Mouse (Mus musculus) liver, adult 10 weeks (tissue): ENCODE results near the gene Nop58. TPM values are rescaled to one million over a fixed set of nuclear protein-coding genes. Genes with fewer than 3 reads are reported as not detected.

Experiments
- polyA plus RNA-seq: library from polyadenylated mRNA; stranded (reverse); fragments of 350-450 nt; fragmentation: Illumina TruSeq; extraction: RNeasy Lipid Tissue Mini Kit (QIAGEN cat#74804); gene quantifications from one replicate; pipeline ENCODE4 v1.2.3, GENCODE M21; 2014; ENCODE audit warnings: low read depth, low replicate concordance

Nop58 gene
- 83.5 TPM for polyA plus RNA-seq

GRCm38 (mm10) chr1:59684819-59685755, at the start of gene Nop58:
Gene Nop58 (plus strand): TSS chr1:59684971.

GRCm38 (mm10) chr1:59670641-59671168, 14.1 kb upstream of the Nop58 start, which contains the start of gene Sumo1:
Gene Sumo1 (minus strand): TSS chr1:59670834.

GRCm38 (mm10) chr1:59763164-59763768, 78.5 kb downstream of the Nop58 start, which contains the start of gene Bmpr2:
Gene Bmpr2 (plus strand): TSS chr1:59763400.

Other genes with a start within 250 kb of the Nop58 start
- gene Fzd7, start 202.5 kb upstream of the Nop58 start, polyA plus RNA-seq: 20.7 TPM
- not detected for gene Gm973, start 168.7 kb upstream of the Nop58 start, polyA plus RNA-seq
- 125 TPM for gene Sumo1, start 14.1 kb upstream of the Nop58 start, polyA plus RNA-seq
- 18.2 TPM for gene Bmpr2, start 78.4 kb downstream of the Nop58 start, polyA plus RNA-seq
- gene Fam117b, start 228.0 kb downstream of the Nop58 start, polyA plus RNA-seq: 6.1 TPM